Mouse (Mus musculus) ovary, postnatal 14 days (tissue): ENCODE results near the gene Ryr2.
A peak's percentile ranks its signal among the peaks of the same experiment; 100 is the strongest.
"Not testable (repeated sequence)": the region's sequence is repeated elsewhere in the genome, so short reads cannot be mapped to it uniquely, and the experiment has no call there.

Experiments used
- DNase-seq: peaks from one replicate; pipeline ENCODE4 v3.0.0; 2022; ENCODE audit warnings: low spot score

Gene Ryr2

GRCm38 (mm10) chr13:12106662-12107632 is at the start of gene Ryr2:
Gene Ryr2 (minus strand): TSS chr13:12106945.
- DNase-seq = peak; percentile 41

DNA sequence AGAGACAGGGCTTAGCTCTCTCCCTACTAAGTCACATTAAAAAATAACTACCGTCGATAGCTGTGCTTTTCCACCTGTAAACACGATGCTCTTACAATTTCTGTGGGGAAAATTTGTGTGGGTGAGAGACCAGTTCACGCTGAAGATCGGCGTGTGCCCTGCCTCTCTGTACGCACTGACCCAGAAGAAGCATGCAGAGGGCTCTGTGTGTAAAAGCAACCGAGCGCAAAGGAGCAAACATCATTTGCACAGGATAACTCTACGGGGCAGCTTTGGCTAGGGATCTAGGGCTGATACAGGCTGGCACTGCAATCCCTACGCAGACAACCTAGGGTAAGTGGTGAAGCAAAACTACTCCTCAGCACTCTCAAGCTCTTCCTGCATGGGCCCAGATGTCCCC is 47.2 kb upstream of the Ryr2 start:
- no peak for DNase-seq

- DNase-seq = no peak
Measured at GRCm38 (mm10) chr13:12146918-12147507, 40.3 kb upstream of the Ryr2 start.

- no peak for DNase-seq
Measured at GRCm38 (mm10) chr13:12146402-12146801, 39.7 kb upstream of the Ryr2 start.

DNA sequence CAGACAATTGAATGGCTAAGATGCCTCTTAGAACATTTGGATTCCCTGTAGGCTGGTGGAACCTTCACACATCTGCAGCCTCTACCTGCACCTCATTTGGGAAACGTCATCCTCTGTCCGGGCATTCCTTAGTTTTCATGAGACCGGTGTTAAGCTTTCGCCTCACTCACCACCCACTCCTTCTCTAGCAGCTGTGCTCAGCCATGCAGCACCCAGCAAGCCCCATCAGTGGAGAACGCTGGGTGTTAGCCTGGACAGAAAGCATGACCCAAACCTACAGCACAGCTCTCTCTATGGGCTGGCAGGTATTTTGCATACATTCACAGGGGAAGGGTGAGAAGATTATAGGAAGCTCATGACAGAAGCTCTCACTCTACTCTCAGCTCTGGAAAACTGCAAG is 36.6 kb upstream of the Ryr2 start:
- DNase-seq = no peak

DNA sequence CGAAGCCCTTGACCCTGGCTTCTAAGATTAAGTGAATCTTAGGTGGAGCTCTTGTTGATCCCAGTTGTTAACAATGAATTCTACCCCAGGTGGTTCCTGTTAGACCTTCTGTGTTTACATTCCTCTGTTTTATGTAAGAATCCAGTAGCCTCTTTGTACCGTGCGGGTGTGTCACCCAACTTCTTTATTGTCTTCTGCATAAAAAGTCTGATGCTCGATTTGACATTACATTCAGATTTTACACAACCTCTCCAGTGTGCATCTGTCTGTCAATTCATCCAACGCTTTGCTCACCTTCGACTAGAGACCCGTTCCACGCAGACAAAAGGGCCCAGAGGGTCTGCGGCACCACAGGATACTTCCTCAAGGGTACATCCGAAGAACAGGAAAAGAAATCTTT is 29.7 kb upstream of the Ryr2 start:
- DNase-seq = not testable (repeated sequence)

- DNase-seq = no peak
Measured at GRCm38 (mm10) chr13:12133549-12133948, 26.8 kb upstream of the Ryr2 start.

GRCm38 (mm10) chr13:12132160-12132710 is 25.5 kb upstream of the Ryr2 start:
- DNase-seq = no peak

DNA sequence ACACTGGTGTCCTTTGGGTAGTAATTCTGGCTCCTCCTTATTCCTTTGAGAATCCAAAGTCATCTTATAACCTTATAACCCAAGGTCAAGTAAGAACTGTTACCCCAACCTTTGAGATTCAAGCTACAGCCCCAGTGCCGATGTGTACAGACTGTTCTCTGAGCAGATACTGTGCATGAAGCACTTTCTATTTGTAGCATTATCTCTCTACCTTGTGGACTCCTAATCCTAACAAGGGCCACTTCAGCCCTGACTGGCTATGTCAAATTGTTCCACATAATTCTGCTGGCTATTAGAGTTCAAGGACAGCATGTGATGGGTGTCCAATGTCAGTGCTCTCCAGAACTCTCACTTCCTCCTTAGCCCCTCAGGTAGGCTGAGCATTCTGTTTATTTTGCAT is 22.4 kb upstream of the Ryr2 start:
- no peak for DNase-seq

- no peak for DNase-seq
Measured at GRCm38 (mm10) chr13:12126099-12126498, 19.4 kb upstream of the Ryr2 start.

DNA sequence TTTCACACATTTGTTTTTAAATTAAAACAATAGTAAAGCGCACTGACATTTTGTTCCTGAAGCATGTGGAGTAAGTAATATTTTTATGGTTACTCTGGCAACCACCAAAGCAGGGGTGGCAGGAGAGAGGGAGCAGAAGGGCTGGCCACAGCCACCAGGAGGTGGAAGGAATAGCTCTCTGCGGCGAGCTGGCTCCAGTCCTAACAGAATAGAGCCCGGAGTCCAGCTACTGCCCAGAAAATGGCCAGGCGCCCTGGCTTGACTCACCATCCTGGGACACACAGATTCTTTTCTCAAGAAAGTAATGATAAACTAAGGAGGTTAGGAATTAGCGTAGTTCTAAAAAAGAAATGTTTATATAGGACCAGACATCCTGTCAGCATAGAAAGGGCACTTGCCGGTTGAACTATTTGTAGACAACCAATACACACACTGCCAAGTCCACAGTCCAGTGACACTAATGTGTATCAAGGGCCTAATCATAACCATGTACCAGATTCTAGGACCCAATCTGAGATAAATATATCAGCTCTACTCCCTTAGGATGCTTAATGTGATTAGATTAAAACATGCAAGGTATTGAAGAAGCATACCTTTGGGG is 18.3 kb upstream of the Ryr2 start:
- no peak for DNase-seq

DNA sequence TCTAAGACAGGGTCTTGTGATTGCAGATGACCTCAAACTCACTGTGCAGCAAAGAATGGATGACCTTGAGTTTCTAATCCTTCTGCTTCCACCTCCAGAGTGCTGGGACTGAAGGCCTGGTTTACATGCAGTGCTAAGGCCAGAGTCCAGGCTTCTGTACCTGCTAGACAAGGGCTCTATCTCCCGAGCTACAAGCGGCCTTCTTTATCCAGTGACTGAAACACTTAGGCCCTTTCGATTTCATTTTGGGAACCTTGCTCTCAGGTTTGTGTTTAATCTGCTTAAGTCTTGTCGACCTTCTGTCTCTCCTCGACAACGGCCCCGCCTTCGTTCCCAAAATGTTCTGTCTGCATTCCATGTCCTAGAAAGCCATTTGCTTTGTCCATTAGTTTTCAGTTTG is 8.8 kb upstream of the Ryr2 start:
- DNase-seq = no peak

DNA sequence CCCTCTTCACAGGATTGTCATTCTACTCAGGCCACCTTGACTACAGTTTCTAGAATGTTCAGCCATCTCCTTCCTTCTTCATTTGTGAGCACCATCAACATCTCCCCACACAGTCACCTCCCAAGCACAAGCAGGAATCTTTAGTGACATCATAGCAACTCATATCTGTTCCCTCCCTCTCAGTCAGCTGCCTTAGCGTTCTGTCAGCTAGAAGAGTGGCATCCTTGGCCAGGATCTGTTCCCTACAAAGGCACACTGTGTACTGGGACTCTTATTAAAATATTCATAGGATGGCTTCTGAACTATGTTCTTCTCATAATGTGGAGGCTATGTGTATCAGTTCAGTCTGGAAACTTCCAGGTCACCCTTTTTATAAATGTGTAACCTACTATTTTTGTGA is 8.1 kb upstream of the Ryr2 start:
- no peak for DNase-seq

DNA sequence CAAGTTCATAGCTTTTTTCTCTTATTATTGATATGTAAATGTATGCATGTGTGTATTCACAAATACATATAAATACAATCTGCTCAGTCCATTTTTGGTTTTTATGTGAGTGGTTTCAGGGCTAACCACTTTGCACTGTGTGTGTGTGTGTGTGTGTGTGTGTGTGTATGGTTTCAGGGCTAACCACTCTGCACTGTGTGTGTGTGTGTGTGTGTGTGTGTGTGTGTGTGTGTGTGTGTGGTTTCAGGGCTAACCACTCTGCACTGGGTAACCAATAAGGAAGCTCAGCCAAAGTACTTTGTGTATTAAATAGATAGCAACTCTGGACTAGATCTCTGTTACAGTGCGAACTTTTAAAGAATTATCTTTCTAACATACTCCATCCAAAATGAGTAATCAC is 2.2 kb upstream of the Ryr2 start:
- DNase-seq = no peak

GRCm38 (mm10) chr13:12105830-12106628 is 716 bp downstream of the Ryr2 start:
- DNase-seq = peak; percentile 20

- DNase-seq = no peak
Measured at GRCm38 (mm10) chr13:12105231-12105829, 1.4 kb downstream of the Ryr2 start.

DNA sequence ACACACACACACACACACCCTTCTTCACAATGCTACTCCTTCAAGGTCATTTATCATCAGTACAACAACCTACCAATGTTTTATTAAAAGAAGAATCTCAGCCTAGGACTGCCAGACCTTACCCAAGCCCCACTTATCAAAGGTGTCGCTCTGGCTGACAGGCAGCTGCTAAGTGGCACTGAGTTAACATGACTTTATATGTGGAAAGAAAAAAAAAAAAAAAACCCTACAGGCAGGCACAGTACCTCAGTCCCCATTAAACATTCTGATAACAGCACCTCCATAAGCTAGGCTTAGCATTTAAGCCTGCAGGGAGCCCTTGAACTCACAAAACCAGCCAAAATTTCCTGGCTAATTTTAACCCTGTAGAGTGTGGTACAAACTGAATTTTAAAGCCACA is 2.4 kb downstream of the Ryr2 start:
- DNase-seq = no peak

GRCm38 (mm10) chr13:12103017-12103416 is 3.7 kb downstream of the Ryr2 start:
- no peak for DNase-seq

- no peak for DNase-seq
Measured at GRCm38 (mm10) chr13:12099446-12099845, 7.3 kb downstream of the Ryr2 start.

- DNase-seq = no peak
Measured at GRCm38 (mm10) chr13:12098981-12099380, 7.8 kb downstream of the Ryr2 start.

DNA sequence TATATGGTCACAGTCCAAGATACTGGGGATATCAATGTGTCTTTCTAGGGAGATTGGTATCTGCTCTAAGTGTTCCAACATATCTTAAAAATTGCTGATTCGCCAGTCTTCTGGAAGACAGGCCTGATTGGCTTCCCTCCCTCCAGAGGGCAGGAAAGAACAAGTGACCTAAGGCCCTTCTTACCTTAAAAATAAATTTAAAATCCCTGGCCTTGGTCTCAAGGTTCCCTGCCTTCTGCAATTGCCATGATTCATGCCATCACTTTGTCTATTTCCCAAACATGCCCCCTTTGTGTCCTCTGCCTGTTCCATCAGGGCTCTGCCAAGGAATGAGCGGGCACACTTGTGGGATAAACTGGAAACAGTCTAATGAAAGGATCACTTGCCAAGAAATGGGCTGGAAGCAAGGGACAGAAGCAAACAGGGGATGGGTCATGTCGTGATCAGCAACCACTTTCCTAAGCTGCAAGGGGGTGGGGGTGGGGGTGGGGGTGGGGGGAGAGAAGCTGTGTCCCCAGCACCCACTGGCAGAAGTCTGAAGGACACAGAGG is 10.3 kb downstream of the Ryr2 start:
- no peak for DNase-seq
